Mouse (Mus musculus) limb, embryonic 12.5 days (tissue): ENCODE data around the gene Mex3b. TPM values are rescaled to one million over a fixed set of nuclear protein-coding genes. Genes with fewer than 3 reads are reported as not detected.

Experiments used
- ATAC-seq: fragments of 200-750 bp; cut with Nextera tagmentation; 2 replicates; pipeline ENCODE4 v1.8.0; 2017; ENCODE audit warnings: low read depth, moderate TSS enrichment; ENCODE audit not compliant: insufficient number of reproducible peaks, insufficient read depth, low FRiP score, low TSS enrichment
- H3K27ac ChIP-seq: fragments of 300-500 bp; sonication (generic); 2 replicates; pipeline ENCODE4 v1.5.1; 2016; ENCODE audit warnings: mild to moderate bottlenecking, moderate library complexity
- H3K27me3 ChIP-seq: fragments of 300-500 bp; sonication (generic); 2 replicates; pipeline ENCODE4 v1.6.1; 2016; ENCODE audit warnings: mild to moderate bottlenecking, moderate library complexity
- H3K36me3 ChIP-seq: fragments of 300-500 bp; sonication (generic); 2 replicates; pipeline ENCODE4 v1.6.1; 2016; ENCODE audit warnings: mild to moderate bottlenecking, moderate library complexity
- H3K4me1 ChIP-seq: fragments of 300-500 bp; sonication (generic); replicated peaks from 2 replicates; pipeline ENCODE4 v1.6.1; 2016
- H3K4me2 ChIP-seq: fragments of 300-500 bp; sonication (generic); 2 replicates; pipeline ENCODE4 v1.6.1; 2016; ENCODE audit warnings: mild to moderate bottlenecking, moderate library complexity
- H3K4me3 ChIP-seq: fragments of 300-500 bp; sonication (generic); replicated peaks from 2 replicates; pipeline ENCODE4 v1.5.1; 2016; ENCODE audit warnings: mild to moderate bottlenecking
- H3K9ac ChIP-seq: fragments of 300-500 bp; sonication (generic); replicated peaks from 2 replicates; pipeline ENCODE4 v1.6.1; 2016; ENCODE audit warnings: mild to moderate bottlenecking, moderate library complexity
- H3K9me3 ChIP-seq: fragments of 300-500 bp; sonication (generic); 2 replicates; pipeline ENCODE4 v1.6.1; 2016; ENCODE audit warnings: mild to moderate bottlenecking, moderate library complexity
- WGBS: fragments of 180-500 bp; shearing (Covaris S2); methylation state at CpG from one replicate; pipeline ENCODE4 v1.1.7; 2016; 5-methylcytosine and 5-hydroxymethylcytosine counted together
- polyA plus RNA-seq: library from polyadenylated mRNA; unstranded; fragments of >200 nt; fragmentation: Nextera tagmentation; extraction: Ambion mirVana; gene quantifications from 2 replicates; pipeline ENCODE4 v1.2.1, GENCODE M21; 2016

The Mex3b gene
- polyA plus RNA-seq, 1 experiment from 2014 or later = 48.4 TPM

DNA sequence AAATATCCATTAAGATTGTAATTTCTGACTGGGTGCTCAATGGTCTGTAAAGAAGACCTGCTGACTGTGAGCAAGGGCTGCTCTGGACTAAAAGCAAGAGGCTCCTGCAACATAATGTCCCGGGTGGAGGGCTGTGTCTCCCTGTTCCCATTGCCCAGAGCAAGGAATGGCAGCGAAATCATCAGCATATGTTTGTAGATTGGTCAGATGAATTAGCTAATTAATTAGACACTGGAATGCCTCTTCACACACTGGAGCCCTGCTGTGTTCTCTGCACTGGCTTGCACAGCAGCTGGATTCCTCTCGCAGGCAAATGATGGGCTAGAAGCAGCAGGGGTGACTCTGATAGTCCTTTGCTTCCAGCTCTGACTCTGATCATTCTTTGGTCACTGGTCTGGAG, 29.6 kb downstream of the Mex3b start:
- Histone ChIP-seq H3K9me3 (no peaks in the 10 kb centered on the region), H3K4me3 (no peak overlapping the region), H3K4me2 (no peak overlapping the region), H3K9ac (no peak overlapping the region), H3K4me1 (peaks cover 26% of the 10 kb centered on the region), H3K36me3 (no peaks in the 10 kb centered on the region), H3K27ac (no peak overlapping the region), H3K27me3 (no peaks in the 10 kb centered on the region)
- 44% methylated on average over 3 of the region's 3 CpGs for WGBS
- no peak for ATAC-seq

- WGBS = 30% methylated on average over 8 of the region's 8 CpGs
- peak; percentile 79; the same call in 1 of the 2 replicates for ATAC-seq
- Histone ChIP-seq H3K4me3 (no peak overlapping the region), H3K4me2 (no peak overlapping the region), H3K9ac (no peak overlapping the region), H3K4me1 (peaks cover 34% of the 10 kb centered on the region), H3K27ac (peak overlapping the region; percentile 74), H3K27me3 (no peaks in the 10 kb centered on the region), H3K9me3 (no peaks in the 10 kb centered on the region), H3K36me3 (no peaks in the 10 kb centered on the region)
Observed at GRCm38 (mm10) chr7:82899459-82900297, 32.5 kb downstream of the Mex3b start.

GRCm38 (mm10) chr7:82903006-82903405, 35.9 kb downstream of the Mex3b start:
- Histone ChIP-seq H3K4me3 (no peak overlapping the region), H3K4me1 (peaks cover 26% of the 10 kb centered on the region), H3K4me2 (no peak overlapping the region), H3K9ac (no peak overlapping the region), H3K9me3 (0 out of 2 replicates have a peak, but pooled peaks cover 5% of the 10 kb centered on the region), H3K27ac (no peak overlapping the region), H3K36me3 (no peaks in the 10 kb centered on the region), H3K27me3 (no peaks in the 10 kb centered on the region)
- 69% methylated on average over 3 of the region's 3 CpGs for WGBS
- ATAC-seq = no peak

- ATAC-seq = no peak
- Histone ChIP-seq H3K9ac (no peak overlapping the region), H3K4me3 (no peak overlapping the region), H3K36me3 (no peaks in the 10 kb centered on the region), H3K27me3 (no peaks in the 10 kb centered on the region), H3K27ac (no peak overlapping the region), H3K4me1 (peaks cover 8% of the 10 kb centered on the region; the same call in 1 of the 2 replicates), H3K9me3 (0 out of 2 replicates have a peak, but pooled peaks cover 5% of the 10 kb centered on the region), H3K4me2 (no peak overlapping the region)
- 86% methylated on average over 3 of the region's 3 CpGs for WGBS
Observed at GRCm38 (mm10) chr7:82905527-82905926, 38.4 kb downstream of the Mex3b start.

DNA sequence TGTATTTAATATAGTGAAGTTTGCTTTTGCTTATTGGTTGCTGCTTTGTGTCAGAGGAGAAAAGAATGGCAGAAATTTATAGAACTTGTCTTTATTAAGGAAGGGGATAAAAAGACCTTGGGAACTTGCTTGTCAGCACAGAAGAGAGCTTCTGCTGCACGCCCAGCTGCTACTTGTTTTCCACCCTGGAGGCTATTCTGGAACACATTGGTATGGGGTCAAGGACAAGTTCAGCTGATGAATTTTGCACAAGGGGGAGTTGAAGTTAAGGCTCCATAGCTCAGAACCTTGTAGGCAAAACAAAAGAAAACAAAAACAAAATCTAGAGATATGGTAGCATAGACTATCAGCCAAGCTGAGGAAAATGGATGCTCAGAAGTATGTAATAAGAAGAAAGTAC, 39.9 kb downstream of the Mex3b start:
- H3K27me3 ChIP-seq = no peaks in the 10 kb centered on the region
- no peaks in the 10 kb centered on the region for H3K36me3 ChIP-seq
- no peak overlapping the region for H3K4me3 ChIP-seq
- H3K4me2 ChIP-seq = no peak overlapping the region
- H3K9me3 ChIP-seq = 0 out of 2 replicates have a peak, but pooled peaks cover 5% of the 10 kb centered on the region
- 77% methylated on average over 1 of the region's 1 CpGs for WGBS
- no peak overlapping the region for H3K27ac ChIP-seq
- ATAC-seq = no peak
- peaks cover 8% of the 10 kb centered on the region; the same call in 1 of the 2 replicates for H3K4me1 ChIP-seq
- H3K9ac ChIP-seq = no peak overlapping the region

- no peak overlapping the region for H3K9ac ChIP-seq
- WGBS = 60% methylated on average over 10 of the region's 10 CpGs
- no peak overlapping the region for H3K4me2 ChIP-seq
- H3K36me3 ChIP-seq = no peaks in the 10 kb centered on the region
- no peaks in the 10 kb centered on the region for H3K27me3 ChIP-seq
- H3K4me3 ChIP-seq = no peak overlapping the region
- ATAC-seq = no peak
- no peak overlapping the region for H3K27ac ChIP-seq
- no peaks in the 10 kb centered on the region; the same call in 1 of the 2 replicates for H3K4me1 ChIP-seq
- H3K9me3 ChIP-seq = 0 out of 2 replicates have a peak, but pooled peaks cover 5% of the 10 kb centered on the region
Observed at GRCm38 (mm10) chr7:82910536-82911384, 43.6 kb downstream of the Mex3b start.

- H3K4me3 ChIP-seq = no peak overlapping the region
- H3K4me2 ChIP-seq = no peak overlapping the region
- no peak overlapping the region for H3K27ac ChIP-seq
- no peak for ATAC-seq
- no peaks in the 10 kb centered on the region for H3K27me3 ChIP-seq
- H3K9me3 ChIP-seq = no peaks in the 10 kb centered on the region
- H3K4me1 ChIP-seq = no peaks in the 10 kb centered on the region; the same call in 1 of the 2 replicates
- no peaks in the 10 kb centered on the region for H3K36me3 ChIP-seq
- no peak overlapping the region for H3K9ac ChIP-seq
- 81% methylated on average over 10 of the region's 10 CpGs for WGBS
Observed at GRCm38 (mm10) chr7:82911501-82911900, 44.4 kb downstream of the Mex3b start.

GRCm38 (mm10) chr7:82914297-82914696, 47.2 kb downstream of the Mex3b start:
- WGBS = 80% methylated on average over 4 of the region's 4 CpGs
- Histone ChIP-seq H3K9me3 (peaks cover 7% of the 10 kb centered on the region; the same call in 1 of the 2 replicates), H3K4me3 (no peak overlapping the region), H3K4me1 (no peaks in the 10 kb centered on the region; the same call in 1 of the 2 replicates), H3K27ac (no peak overlapping the region), H3K4me2 (no peak overlapping the region), H3K27me3 (no peaks in the 10 kb centered on the region), H3K9ac (no peak overlapping the region), H3K36me3 (no peaks in the 10 kb centered on the region)
- no peak for ATAC-seq

Other genes with a start within 250 kb of the Mex3b start
- 5.2 and 6.2 TPM in 2 replicates for gene Saxo2, start 218.8 kb upstream of the Mex3b start, polyA plus RNA-seq
- gene Efl1, start 218.7 kb upstream of the Mex3b start, polyA plus RNA-seq = 21.0 and 24.3 TPM in 2 replicates